ENCODE assay signal across 9 mouse cellular contexts in genomic region chr1:167660521-167661101, GRCm38 (mm10). TPM values are rescaled to one million over a fixed set of nuclear protein-coding genes. Genes with fewer than 3 reads are reported as not detected.
DNase-seq lines count a peak whose midpoint lies in the region; ATAC-seq lines count a peak whose summit lies in the region.
"Had no signal": no experiment of that assay in that cellular context is flagged by ENCODE, and none has a peak within 500 bp of the region (broad histone marks: within the 10 kb centered on the region; RNA-seq: fewer than 3 reads in every experiment).

No protein-coding gene starts in this region.

- ATAC-seq in forebrain, embryonic 15.5 days (replicated peaks), result peak; percentile 85
- no peak for ATAC-seq in inflammation-experienced regulatory T-cells, adult 6 months

- intact Hi-C loops in heart, postnatal 14 days (cut with DNase I), result no loop called here

- no peaks in the 10 kb centered on the region for H3K9me3 ChIP-seq in forebrain, embryonic 15.5 days
- H3K9me3 ChIP-seq: liver, embryonic 13.5 days had no signal

- peak overlapping the region; percentile 35 for H3K4me3 ChIP-seq in forebrain, embryonic 15.5 days
- H3K4me3 ChIP-seq: liver, embryonic 13.5 days had no signal

- peaks cover 10% of the 10 kb centered on the region; the same call in 1 of the 2 replicates for H3K27me3 ChIP-seq in forebrain, embryonic 15.5 days

- peaks cover 20% of the 10 kb centered on the region for H3K4me1 ChIP-seq in forebrain, embryonic 15.5 days
- H3K4me1 ChIP-seq: liver, embryonic 13.5 days had no signal

- H3K9ac ChIP-seq in forebrain, embryonic 15.5 days (replicated peaks), result peak overlapping the region; percentile 11; the same call in 1 of the 2 replicates
- H3K9ac ChIP-seq: liver, embryonic 13.5 days had no signal

- peak overlapping the region; percentile 63 for H3K4me2 ChIP-seq in forebrain, embryonic 15.5 days (replicated peaks)

- DNase-seq in 3T3-L1 (ENCODE audit: low read depth, low spot score), result peak; percentile 95
- peak; percentile 37 for DNase-seq in brain, adult 2 months (ENCODE audit: low read depth, low spot score)
- peak; percentile 26 to 57 for DNase-seq in heart, postnatal 14 days
- DNase-seq in kidney, postnatal 36 days, result peak; percentile 40 to 61
- peak; percentile 46 for DNase-seq in lung, postnatal 4 days
- DNase-seq in skeletal muscle tissue, adult 2 months (ENCODE audit: low read depth, low spot score), result peak; percentile 88
- DNase-seq: liver, embryonic 13.5 days had no signal

- WGBS in forebrain, embryonic 15.5 days, result 2% methylated on average over 21 of the region's 21 CpGs

- no peaks in the 10 kb centered on the region for H3K36me3 ChIP-seq in forebrain, embryonic 15.5 days
- H3K36me3 ChIP-seq: liver, embryonic 13.5 days had no signal

- peak overlapping the region; percentile 48; the same call in 1 of the 2 replicates for H3K27ac ChIP-seq in forebrain, embryonic 15.5 days (replicated peaks)
- H3K27ac ChIP-seq: liver, embryonic 13.5 days had no signal

RNA-seq across cellular contexts. Expression of gene Lmx1a, which starts 28.4 kb away (rescaled TPM):
- 2.6 and 3.7 TPM in 2 replicates for polyA plus RNA-seq in forebrain, embryonic 15.5 days (2015; fragmentation: Nextera tagmentation; extraction: Ambion mirVana)
- total RNA-seq in heart, postnatal 14 days (2021), result not detected
- under 1 TPM in 1 of 3 experiments, not detected in 2; 0.11 TPM for polyA plus RNA-seq in inflammation-experienced regulatory T-cells, adult 6 months (2017; shearing (Covaris generic))

Comparison
In these comparisons a context has a peak if more than half of its experiments do, and no peak if none do; other contexts are left out.
1. DNase-seq: peak in every context shown above with its lines; median percentile 95 in 3T3-L1; 88 in skeletal muscle tissue, adult 2 months; 50 in kidney, postnatal 36 days; 46 in lung, postnatal 4 days; 42 in heart, postnatal 14 days; 37 in brain, adult 2 months.